Mouse (Mus musculus): ENCODE data around the gene Abraxas1. TPM values are rescaled to one million over a fixed set of nuclear protein-coding genes. Genes with fewer than 3 reads are reported as not detected.

Gene Abraxas1
- total and polyA plus RNA-seq, 3 experiments = 14.6 to 61.7 (median 40.5) TPM

DNA sequence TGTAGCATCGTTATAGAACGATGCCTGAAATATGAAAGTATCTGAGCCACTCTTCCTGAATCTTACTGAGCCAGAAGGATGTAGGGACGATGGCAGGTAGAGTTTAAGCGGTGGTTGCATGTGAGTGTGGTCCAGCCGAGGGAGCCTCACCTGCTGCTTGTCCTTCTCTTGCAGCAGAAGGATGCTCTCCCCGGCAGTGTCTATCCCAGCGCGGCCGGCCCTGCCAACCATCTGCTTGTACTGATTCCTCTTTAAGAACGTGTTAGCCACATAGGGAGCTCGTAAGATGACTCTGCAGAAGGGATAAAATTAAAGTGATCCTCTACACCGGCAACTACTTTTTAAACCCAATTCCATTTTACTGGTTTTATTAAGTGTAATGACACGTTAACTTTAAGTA is 41.8 kb downstream of the Abraxas1 start:
- ATAC-seq (ENCODE audit: extremely low read depth, insufficient number of reproducible peaks, low FRiP score, poor library complexity, severe bottlenecking) = no peak
- Histone ChIP-seq H3K36me3 (replicated peaks) (peaks cover 90% of the 10 kb centered on the region), H3K9me3 (replicated peaks) (no peaks in the 10 kb centered on the region), H3K4me3 (ENCODE audit: low read depth, low read length) (no peak overlapping the region), H3K4me1 (ENCODE audit: insufficient read depth, low read depth, low read length) (no peaks in the 10 kb centered on the region), H3K27me3 (ENCODE audit: insufficient read depth, low read length) (no peaks in the 10 kb centered on the region)
- DNase-seq (ENCODE audit: low spot score) = no peak
- no peak for TF ChIP-seq CTCF (IDR thresholded peaks at IDR 0.05; ENCODE audit: low read depth, low read length)
- TF ChIP-seq GATA2 (IDR thresholded peaks at IDR 0.05; ENCODE audit: borderline replicate concordance, low read depth, low read length) = no peak
- no peak for TF ChIP-seq GATA1 (IDR thresholded peaks at IDR 0.05; ENCODE audit: borderline replicate concordance, low read length)
- TF ChIP-seq POLR2AphosphoS5 (IDR thresholded peaks at IDR 0.05; ENCODE audit: insufficient replicate concordance, low read depth, low read length) = no peak
- TF ChIP-seq TAL1 (conservative IDR thresholded peaks at IDR 0.05; ENCODE audit: low read depth, low read length) = no peak

DNA sequence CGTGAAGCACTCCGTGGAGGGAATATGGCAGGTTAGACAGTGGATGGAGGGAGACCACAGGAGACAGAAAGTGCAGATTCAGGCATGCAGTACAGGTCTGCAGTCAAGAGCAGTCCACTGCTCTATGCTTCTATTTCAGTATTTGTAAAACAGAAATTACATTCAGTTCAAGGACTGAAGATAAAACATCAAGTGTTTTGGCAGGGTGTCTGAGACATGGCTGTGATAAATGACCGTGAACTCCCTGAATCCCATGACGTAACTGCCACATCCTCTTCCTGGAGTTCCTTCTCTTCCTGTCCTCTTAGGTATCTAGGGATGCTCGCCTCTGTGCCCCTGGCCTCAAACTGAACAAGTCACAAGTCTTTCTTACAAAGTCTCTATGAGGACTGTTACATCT is 43.9 kb downstream of the Abraxas1 start:
- H3K27me3 ChIP-seq (ENCODE audit: insufficient read depth, low read length) = no peaks in the 10 kb centered on the region
- no peak for DNase-seq (ENCODE audit: low spot score)
- H3K36me3 ChIP-seq (replicated peaks) = peaks cover 92% of the 10 kb centered on the region
- H3K4me3 ChIP-seq (ENCODE audit: low read depth, low read length) = no peak overlapping the region
- no peak for ATAC-seq (ENCODE audit: extremely low read depth, insufficient number of reproducible peaks, low FRiP score, poor library complexity, severe bottlenecking)
- no peaks in the 10 kb centered on the region for H3K9me3 ChIP-seq (replicated peaks)
- TF ChIP-seq CTCF (IDR thresholded peaks at IDR 0.05; ENCODE audit: low read depth, low read length) = no peak
- H3K4me1 ChIP-seq (ENCODE audit: insufficient read depth, low read depth, low read length) = no peaks in the 10 kb centered on the region

DNA sequence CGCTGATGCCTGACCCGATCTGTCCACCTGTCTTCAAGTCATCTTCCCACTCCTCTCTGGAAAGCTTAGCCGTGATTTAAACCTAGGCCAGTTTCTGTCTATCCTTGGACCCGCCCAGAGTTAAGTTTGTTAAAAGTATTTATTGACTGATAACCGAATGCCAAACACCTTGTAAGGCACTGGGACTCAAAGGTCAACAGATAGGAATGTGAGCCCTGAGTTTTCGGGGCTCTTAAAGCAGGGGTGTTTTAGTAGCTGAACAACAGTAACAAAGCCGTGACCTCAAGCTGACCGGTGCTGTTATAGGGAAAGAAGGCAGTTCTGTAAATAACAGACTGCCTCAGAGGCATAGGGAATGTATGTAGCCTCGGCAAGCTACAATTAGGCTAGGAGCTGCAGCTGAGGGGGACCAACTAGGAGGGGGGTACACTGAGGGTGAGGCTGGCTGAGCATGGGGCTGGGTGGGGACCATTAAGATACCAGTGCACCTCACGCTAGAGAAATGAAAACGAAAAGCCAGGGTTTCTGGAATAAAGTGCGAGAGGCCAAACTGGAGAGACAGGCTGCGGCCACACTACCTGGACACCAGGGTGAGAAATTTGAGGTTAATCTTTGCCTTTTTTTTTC is 44.9 kb downstream of the Abraxas1 start:
- no peak for TF ChIP-seq CTCF (IDR thresholded peaks at IDR 0.05; ENCODE audit: low read depth, low read length)
- TF ChIP-seq TAL1 (conservative IDR thresholded peaks at IDR 0.05; ENCODE audit: low read depth, low read length) = no peak
- no peak for TF ChIP-seq POLR2AphosphoS5 (IDR thresholded peaks at IDR 0.05; ENCODE audit: insufficient replicate concordance, low read depth, low read length)
- no peak for TF ChIP-seq GATA2 (IDR thresholded peaks at IDR 0.05; ENCODE audit: borderline replicate concordance, low read depth, low read length)
- TF ChIP-seq GATA1 (IDR thresholded peaks at IDR 0.05; ENCODE audit: borderline replicate concordance, low read length) = no peak
- H3K36me3 ChIP-seq (replicated peaks) = peaks cover 92% of the 10 kb centered on the region
- ATAC-seq (ENCODE audit: extremely low read depth, insufficient number of reproducible peaks, low FRiP score, poor library complexity, severe bottlenecking) = no peak

DNA sequence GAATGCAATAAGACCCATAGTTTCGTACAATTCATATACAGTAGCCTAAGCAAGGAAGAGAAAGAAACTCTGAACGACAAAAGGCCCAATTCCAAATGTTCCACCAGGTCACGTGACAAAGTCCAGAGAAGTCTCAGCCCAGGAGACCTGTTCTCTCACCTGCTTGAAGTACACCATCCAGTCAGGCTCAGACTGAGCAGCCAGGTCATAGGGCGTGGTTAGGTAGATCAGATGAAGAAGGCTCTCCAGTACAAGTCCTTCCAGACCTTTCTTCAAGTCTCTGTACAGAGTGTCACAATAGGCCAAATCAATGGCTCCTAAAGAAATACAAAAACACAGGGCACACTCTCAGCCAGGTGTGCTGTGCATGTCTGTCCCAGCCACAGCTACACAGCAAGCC is 49.2 kb downstream of the Abraxas1 start:
- Histone ChIP-seq H3K9me3 (replicated peaks) (no peaks in the 10 kb centered on the region), H3K4me1 (ENCODE audit: insufficient read depth, low read depth, low read length) (no peaks in the 10 kb centered on the region), H3K4me3 (ENCODE audit: low read depth, low read length) (no peak overlapping the region), H3K36me3 (replicated peaks) (peaks cover 94% of the 10 kb centered on the region), H3K27me3 (ENCODE audit: insufficient read depth, low read length) (no peaks in the 10 kb centered on the region)
- TF ChIP-seq CTCF (IDR thresholded peaks at IDR 0.05; ENCODE audit: low read depth, low read length) (no peak), POLR2AphosphoS5 (IDR thresholded peaks at IDR 0.05; ENCODE audit: insufficient replicate concordance, low read depth, low read length) (no peak), TAL1 (conservative IDR thresholded peaks at IDR 0.05; ENCODE audit: low read depth, low read length) (no peak), GATA2 (IDR thresholded peaks at IDR 0.05; ENCODE audit: borderline replicate concordance, low read depth, low read length) (no peak), GATA1 (IDR thresholded peaks at IDR 0.05; ENCODE audit: borderline replicate concordance, low read length) (no peak)
- DNase-seq (ENCODE audit: low spot score) (no peak), ATAC-seq (ENCODE audit: extremely low read depth, insufficient number of reproducible peaks, low FRiP score, poor library complexity, severe bottlenecking) (no peak)

More for the DNA sequence above, 44.9 kb downstream of the Abraxas1 start:
- no peaks in the 10 kb centered on the region for H3K4me1 ChIP-seq (ENCODE audit: insufficient read depth, low read depth, low read length)
- no peaks in the 10 kb centered on the region for H3K9me3 ChIP-seq (replicated peaks)
- DNase-seq (ENCODE audit: low spot score) = no peak
- no peak overlapping the region for H3K4me3 ChIP-seq (ENCODE audit: low read depth, low read length)
- no peaks in the 10 kb centered on the region for H3K27me3 ChIP-seq (ENCODE audit: insufficient read depth, low read length)

DNA sequence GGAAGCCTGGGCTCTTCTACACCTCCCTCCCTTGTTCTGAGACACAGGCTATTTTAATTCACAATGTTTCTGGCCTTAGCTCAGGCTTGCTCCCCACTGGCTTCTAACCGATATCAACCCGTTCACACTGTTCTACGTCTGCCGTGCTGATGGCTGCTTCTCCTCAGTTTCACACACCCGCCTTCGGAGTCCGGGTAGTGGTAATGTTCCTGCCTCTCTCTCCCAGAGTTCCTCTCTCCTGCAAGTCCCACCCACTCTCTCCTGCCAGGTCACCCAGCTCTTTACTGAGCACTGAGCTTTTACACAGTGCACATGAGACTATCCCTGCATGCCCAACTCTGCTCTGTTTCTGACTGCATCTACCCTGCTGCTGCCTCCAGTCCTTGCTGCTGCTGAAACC is 54.7 kb downstream of the Abraxas1 start:
- H3K36me3 ChIP-seq (replicated peaks) = peaks cover 96% of the 10 kb centered on the region
- no peak overlapping the region for H3K4me3 ChIP-seq (ENCODE audit: low read depth, low read length)
- H3K27me3 ChIP-seq (ENCODE audit: insufficient read depth, low read length) = no peaks in the 10 kb centered on the region
- no peaks in the 10 kb centered on the region for H3K9me3 ChIP-seq (replicated peaks)
- DNase-seq (ENCODE audit: low spot score) = no peak
- H3K4me1 ChIP-seq (ENCODE audit: insufficient read depth, low read depth, low read length) = no peaks in the 10 kb centered on the region
- ATAC-seq (ENCODE audit: extremely low read depth, insufficient number of reproducible peaks, low FRiP score, poor library complexity, severe bottlenecking) = no peak
- TF ChIP-seq TAL1 (conservative IDR thresholded peaks at IDR 0.05; ENCODE audit: low read depth, low read length) (no peak), GATA2 (IDR thresholded peaks at IDR 0.05; ENCODE audit: borderline replicate concordance, low read depth, low read length) (no peak), CTCF (IDR thresholded peaks at IDR 0.05; ENCODE audit: low read depth, low read length) (no peak), POLR2AphosphoS5 (IDR thresholded peaks at IDR 0.05; ENCODE audit: insufficient replicate concordance, low read depth, low read length) (no peak), GATA1 (IDR thresholded peaks at IDR 0.05; ENCODE audit: borderline replicate concordance, low read length) (no peak)

DNA sequence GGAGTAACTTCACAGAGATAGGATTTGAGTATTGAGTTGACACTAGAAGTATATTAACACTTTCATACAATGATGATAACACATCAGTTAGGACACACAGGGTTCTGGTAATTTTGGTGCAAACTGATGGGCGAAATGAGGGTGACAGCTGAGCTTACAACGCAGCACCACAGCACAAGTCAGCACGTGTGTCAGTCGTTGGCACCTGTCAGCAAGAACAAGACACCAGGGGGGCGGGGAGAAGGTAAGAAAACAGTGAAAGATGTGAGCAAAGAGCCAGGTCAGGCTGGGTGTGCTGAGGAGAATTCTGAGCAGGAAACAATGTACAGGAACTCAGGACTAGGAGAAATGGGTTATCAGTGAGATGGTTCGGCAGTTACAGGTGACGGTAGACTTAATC is 59.0 kb downstream of the Abraxas1 start:
- no peak for TF ChIP-seq GATA1 (IDR thresholded peaks at IDR 0.05; ENCODE audit: borderline replicate concordance, low read length)
- TF ChIP-seq POLR2AphosphoS5 (IDR thresholded peaks at IDR 0.05; ENCODE audit: insufficient replicate concordance, low read depth, low read length) = no peak
- TF ChIP-seq CTCF (IDR thresholded peaks at IDR 0.05; ENCODE audit: low read depth, low read length) = no peak
- TF ChIP-seq GATA2 (IDR thresholded peaks at IDR 0.05; ENCODE audit: borderline replicate concordance, low read depth, low read length) = no peak
- TF ChIP-seq TAL1 (conservative IDR thresholded peaks at IDR 0.05; ENCODE audit: low read depth, low read length) = no peak
- H3K36me3 ChIP-seq (replicated peaks) = peaks cover 64% of the 10 kb centered on the region

More for the DNA sequence above, 59.0 kb downstream of the Abraxas1 start:
- no peak overlapping the region for H3K4me3 ChIP-seq (ENCODE audit: low read depth, low read length)
- 0 out of 2 replicates have a peak, but pooled peaks cover 2% of the 10 kb centered on the region for H3K4me1 ChIP-seq (ENCODE audit: insufficient read depth, low read depth, low read length)
- DNase-seq (ENCODE audit: low spot score) = no peak
- H3K9me3 ChIP-seq (replicated peaks) = 0 out of 2 replicates have a peak, but pooled peaks cover 2% of the 10 kb centered on the region
- no peak for ATAC-seq (ENCODE audit: extremely low read depth, insufficient number of reproducible peaks, low FRiP score, poor library complexity, severe bottlenecking)
- no peaks in the 10 kb centered on the region; the same call in 1 of the 2 replicates for H3K27me3 ChIP-seq (ENCODE audit: insufficient read depth, low read length)

All from G1E (cell line).